Mouse (Mus musculus): ENCODE data around the gene Ccdc181. TPM values are rescaled to one million over a fixed set of nuclear protein-coding genes. Genes with fewer than 3 reads are reported as not detected.
"Not testable (repeated sequence)": the region's sequence is repeated elsewhere in the genome, so short reads cannot be mapped to it uniquely, and the experiment has no call there.

The Ccdc181 gene
- 10 to 100 TPM in 3 of 4 experiments, 1 to 10 TPM in 1; 8.2 to 13.3 (median 11.6) TPM for total RNA-seq (2022)

DNA sequence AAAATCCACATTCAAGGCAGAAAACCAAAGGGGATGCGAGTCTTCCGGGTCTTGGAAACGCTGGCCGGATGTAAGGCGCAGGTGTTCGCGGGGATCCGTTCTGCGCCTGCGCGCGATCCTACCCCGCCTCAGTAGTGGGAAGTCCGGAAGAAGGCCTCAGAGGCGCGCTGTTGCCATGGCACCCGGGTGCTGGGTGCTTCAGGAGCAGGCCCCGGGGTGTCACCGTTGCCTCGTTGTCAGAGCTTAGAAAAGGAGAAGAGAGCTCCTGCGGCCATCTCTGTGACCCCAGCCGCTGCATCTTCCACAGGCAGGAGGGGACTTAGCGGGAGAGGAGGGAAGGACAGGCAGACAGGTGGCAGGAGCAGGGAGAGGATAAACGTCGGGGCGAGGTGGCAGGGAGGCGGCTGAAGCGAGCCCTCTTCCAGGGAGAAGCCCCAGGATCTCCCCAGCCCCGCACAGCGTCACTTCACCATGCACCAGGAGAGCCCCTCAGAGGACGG is at the start of gene Ccdc181:
TSS of gene Ccdc181 (plus strand) at position 131 of the 500 bp plus-strand sequence.
- DNase-seq, result peak; percentile 95

- not testable (repeated sequence) for DNase-seq
Observed at GRCm38 (mm10) chr1:164231937-164232570, 43.3 kb upstream of the Ccdc181 start.

DNA sequence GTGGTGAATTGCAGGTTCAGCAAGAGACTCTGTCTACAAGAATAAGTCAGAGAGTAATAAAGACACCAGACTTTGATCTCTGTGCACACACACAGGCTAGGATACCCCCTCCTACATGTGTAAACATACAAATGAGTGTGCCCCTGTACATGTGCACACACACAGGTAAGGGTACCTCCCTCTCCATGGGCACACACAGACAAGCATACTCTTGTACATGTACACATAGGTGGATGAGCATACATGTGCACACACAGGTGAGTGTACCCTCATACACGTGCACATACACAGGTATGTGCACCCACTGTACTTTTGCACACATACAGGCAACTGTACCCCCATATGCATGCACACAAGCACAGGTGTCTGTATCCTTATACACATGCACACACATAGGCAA is 41.9 kb upstream of the Ccdc181 start:
- no peak for DNase-seq

GRCm38 (mm10) chr1:164235078-164235477 is 40.3 kb upstream of the Ccdc181 start:
- no peak for DNase-seq

DNA sequence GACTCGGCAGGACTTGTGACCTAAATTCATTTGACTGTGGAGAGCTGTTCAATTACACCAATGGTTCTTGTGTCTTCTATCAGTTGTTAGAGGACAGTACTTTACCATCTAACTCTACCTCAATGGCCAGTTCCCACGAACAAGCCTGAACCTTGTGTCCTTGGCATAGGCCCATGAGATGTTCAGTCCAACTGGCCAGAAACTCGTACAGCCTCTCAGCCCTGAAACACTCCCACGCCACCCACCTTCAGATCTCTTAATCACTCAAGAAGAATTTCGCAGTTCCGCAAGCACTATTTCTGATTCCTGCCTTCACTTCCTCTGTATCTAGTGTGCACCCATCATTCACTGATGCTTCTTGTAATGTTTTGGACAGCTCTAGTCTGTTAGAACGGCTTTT is 39.3 kb upstream of the Ccdc181 start:
- no peak for DNase-seq

GRCm38 (mm10) chr1:164241494-164241893 is 33.9 kb upstream of the Ccdc181 start:
- DNase-seq, result no peak

- DNase-seq, result peak; percentile 44
Observed at GRCm38 (mm10) chr1:164242809-164243208, 32.6 kb upstream of the Ccdc181 start.

DNA sequence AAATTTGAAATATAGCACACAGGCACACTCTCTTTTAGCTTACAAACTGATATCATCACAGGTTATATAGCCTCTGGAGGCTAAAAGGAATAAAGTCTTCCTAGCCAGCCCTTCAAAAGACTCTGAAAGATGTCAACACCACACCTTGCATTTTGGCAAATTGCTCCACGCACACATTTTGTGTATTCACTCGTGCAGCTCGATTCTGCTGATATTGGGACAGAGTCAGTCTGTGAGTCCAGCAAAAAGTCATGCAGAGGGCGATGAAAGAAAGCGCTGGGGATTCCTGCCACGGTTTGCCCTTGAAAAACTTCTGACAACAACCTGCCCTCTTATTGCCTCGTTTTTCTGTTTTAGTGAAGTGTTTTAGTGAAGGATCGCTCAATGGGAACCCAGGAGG is 27.9 kb upstream of the Ccdc181 start:
- DNase-seq, result no peak

DNA sequence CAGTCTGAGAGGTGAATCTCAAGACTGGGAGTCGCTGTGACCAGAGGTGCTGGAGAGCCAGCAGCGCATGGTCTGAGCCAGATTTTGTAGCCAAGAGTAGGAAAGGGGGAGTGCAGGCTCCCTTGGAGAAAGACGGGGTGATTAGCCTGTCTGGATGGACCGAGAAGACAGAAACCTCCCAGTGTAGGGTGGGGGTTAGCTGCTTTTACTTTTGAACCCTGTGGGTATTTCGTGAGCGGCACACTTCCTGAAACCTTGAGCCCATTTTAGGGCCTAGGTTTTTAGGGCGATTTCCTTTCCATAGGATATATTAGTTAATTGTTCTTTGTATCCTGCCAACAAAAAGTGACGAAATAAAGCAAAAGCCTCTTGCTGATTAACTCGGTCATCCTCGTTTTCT is 27.4 kb upstream of the Ccdc181 start:
- DNase-seq, result no peak

- peak; percentile 97 for DNase-seq
Observed at GRCm38 (mm10) chr1:164248465-164249331, 26.7 kb upstream of the Ccdc181 start, which contains the start of gene Slc19a2. Gene Slc19a2 (plus strand): TSS chr1:164249046.

DNA sequence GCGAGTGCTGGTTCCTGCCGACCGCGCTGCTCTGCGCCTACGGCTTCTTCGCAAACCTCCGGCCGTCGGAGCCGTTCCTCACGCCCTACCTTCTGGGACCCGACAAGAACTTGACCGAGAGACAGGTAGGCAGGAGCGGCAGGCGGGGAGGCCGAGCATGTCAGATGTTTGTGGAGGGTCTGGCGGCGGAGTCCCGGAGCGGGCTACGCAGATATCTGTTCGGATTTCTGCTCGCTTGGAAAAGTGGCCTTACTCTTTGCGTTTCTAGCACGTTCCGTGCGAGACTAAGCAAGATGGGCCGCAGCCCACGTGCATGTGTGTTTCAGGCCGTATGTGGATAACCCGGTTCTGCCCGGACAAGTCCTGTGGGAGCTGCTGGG is 26.1 kb upstream of the Ccdc181 start:
- DNase-seq, result peak; percentile 28

DNA sequence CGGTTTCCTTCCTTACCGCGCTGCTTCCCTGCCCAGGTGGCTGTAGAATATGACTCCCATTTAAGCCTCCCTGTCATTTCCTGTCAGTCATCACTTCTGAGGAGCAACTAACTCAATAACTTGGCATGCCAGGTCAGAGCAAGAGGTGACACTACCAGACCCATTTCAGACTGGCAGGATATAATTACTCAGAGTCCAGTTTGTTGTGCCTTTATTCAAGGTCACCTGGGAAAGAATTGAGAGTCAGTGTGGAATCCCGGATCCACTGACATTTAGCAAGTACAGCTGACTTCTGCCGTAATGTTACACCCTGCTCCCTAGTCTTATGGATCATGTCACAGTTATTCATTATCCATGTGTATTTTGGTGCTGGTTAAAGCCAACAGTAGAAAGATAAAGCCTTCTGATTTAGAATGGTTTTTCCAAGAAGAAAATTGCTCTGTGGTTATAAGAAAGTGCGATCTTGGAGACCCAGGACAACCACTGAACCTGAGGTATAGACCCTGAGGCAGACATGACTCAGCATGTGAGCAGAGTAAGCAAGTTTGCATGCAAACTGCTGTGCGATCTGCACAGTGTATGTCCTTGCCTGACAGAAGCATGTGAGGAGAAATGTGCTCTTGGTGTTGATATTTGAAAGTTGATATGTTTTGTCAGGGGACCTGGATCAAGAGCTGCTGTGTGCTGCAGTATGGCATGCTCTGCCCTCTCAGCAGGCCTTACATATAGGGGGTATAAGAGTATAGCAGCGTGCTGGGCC is 24.8 kb upstream of the Ccdc181 start:
- DNase-seq, result no peak

DNA sequence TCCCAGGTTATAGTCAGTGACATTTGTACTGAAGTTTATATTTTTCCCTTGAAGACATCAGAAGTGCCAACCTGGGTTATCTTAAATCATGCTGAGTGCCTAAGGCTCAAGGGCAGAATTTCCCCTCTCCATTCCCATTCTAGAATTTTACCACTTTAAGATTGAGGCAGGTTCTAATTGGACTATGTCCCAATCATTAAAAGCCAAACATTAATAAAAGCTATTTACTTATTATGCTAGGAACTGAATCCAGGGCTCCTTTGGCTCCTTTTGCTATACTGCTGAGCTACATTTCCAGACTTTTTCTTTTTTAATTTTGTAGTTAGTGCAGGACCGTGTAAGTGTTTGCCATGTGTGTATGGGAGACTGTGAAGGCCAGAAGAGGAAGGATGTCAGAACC is 23.9 kb upstream of the Ccdc181 start:
- no peak for DNase-seq

- no peak for DNase-seq
Observed at GRCm38 (mm10) chr1:164252551-164252950, 22.8 kb upstream of the Ccdc181 start.

DNA sequence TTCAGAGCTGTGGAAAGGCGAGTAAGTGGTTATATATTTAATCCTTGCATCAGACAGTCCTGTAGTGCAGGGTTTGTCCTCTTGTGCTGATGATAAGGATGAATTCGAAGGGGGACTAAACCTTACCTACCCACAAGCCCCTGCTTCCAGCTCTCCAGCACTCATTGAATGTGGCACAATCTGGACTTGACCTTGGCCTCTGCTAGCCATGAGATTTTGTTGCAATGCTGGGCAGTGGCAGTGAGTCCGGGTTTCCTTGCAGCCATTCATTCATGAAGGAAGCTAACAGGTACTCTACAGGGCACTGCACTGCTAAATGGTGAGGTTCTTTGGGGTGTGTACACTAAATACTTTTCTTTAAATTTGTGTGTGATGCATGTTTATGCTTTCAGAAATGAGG is 20.5 kb upstream of the Ccdc181 start:
- no peak for DNase-seq

- DNase-seq, result no peak
Observed at GRCm38 (mm10) chr1:164260171-164261028, 15.0 kb upstream of the Ccdc181 start.

DNA sequence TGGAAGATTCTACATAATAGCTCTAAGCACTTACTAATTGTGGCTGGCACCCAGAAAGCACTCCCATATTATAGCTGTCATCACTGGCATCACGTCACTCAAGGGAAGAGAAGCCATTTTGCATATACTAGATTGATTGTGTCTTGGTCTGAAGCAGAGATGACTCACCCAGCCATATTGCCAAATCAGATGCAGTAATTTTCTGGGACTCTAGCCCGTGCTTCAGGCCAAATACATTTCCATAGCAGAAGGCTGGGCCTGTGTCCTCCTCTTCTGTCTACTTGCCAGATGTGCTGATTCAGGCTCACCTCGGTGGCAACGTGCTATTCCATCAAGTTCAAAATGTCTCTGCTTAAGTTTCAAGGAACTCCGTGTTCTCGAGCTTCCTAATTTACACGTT is 13.8 kb upstream of the Ccdc181 start:
- DNase-seq, result peak; percentile 77

DNA sequence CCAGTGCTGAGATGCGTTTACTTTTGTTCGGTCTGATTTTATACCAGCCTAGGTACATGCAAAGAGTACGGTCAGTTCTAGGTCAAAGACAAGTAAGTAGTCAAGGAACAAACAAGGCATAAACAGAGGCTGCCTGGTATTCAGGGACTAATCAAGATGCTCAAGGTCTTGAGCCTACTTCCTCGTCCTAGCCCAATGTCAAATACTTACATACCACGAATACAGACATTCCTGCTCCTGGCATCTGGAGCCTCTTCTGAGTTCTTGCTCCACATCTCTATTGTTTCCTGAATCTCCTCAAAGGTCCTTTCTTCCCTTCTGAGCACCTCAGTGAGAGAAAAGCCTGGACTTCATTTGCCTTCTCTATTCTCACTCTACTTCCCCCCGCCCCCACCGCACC is 4.4 kb upstream of the Ccdc181 start:
- no peak for DNase-seq

DNA sequence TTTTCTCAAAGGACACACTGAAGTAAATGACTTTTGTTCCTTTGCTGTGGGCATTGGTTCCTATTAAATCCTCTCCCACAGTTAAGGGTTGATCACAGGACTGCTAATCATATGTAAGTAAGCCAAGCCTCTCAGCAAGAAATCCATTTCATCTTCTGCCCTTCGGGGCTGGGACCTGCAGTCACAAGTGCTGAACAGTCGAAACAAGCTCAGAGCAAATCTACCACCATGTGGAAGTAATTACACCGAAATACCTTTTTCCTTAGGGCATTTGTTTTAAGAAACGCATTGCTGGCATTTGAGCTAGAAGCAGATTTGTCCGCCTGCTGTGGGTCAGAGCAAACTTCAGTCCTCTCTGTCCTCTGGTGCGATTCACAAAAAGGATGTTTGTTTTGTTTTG is 1.7 kb upstream of the Ccdc181 start:
- no peak for DNase-seq

GRCm38 (mm10) chr1:164276552-164276951 is 1.2 kb downstream of the Ccdc181 start:
- no peak for DNase-seq

DNA sequence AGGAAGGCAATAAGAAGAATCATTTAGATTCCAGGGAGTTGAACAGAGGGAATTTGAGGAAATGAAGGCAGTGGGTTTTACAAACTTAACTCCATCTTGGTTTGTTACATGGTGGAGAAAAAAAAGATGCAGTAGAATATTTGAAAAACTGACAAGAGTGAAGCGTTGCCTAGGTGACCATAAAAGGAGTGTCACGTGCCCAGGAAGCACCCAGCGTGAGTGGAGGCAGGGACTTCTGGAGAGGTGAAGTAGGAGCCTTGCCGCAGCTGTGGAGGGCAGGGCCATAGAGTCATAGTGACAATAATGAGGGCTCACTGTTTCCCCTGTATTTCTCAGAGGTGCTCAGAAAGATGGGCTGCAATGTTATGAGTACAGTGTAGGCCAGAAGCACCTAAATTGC is 3.9 kb downstream of the Ccdc181 start:
- DNase-seq, result no peak

DNA sequence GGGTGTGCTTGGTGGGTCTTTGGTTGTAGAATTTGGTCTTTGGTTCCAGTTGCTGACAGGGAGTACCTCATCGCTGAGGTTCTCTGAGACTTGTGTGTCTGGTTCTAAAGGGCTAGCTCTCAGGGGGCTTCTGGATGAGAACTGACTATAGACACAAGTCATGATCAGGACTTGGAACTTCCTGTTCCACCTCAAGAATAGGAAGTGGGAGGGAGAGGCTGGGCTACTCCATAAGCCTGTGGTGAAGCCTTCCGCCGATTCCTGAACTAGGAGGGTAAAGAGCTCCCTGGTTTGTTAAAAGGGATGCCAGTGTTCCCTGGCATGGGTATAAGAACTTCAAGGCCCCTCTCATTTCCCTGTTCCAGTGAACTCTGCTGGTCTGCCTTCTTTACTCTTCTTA is 8.6 kb downstream of the Ccdc181 start:
- DNase-seq, result no peak

All from adrenal gland, adult 8-10 months (tissue).